Mouse (Mus musculus): ENCODE data around the gene Stat4.

- no peak for TF ChIP-seq GATA1 (IDR thresholded peaks at IDR 0.05; ENCODE audit: borderline replicate concordance, low read length)
- TF ChIP-seq FLI1 (IDR thresholded peaks at IDR 0.05; ENCODE audit: low read length): no peak
These were observed 48.6 kb upstream of the Stat4 start for GRCm38 (mm10) chr1:51938357-51938756.
